Mouse (Mus musculus) MEL (cell line): Measurements from ENCODE around the gene Gls.

Experiments used
- CTCF ChIP-seq, 3 experiments: IDR thresholded peaks in 2 of 3; conservative IDR thresholded peaks in 1 of 3; 2 replicates each; pipeline ENCODE4 v1.5.1; 2011 to 2012; ENCODE audit warnings: low read length in 3 of 3, low read depth in 2 of 3, mild to moderate bottlenecking in 2 of 3, improper control_type of control experiment in 1 of 3, inconsistent platforms in 1 of 3, mixed read lengths in 1 of 3, moderate library complexity in 1 of 3; ENCODE audit not compliant: control insufficient read depth in 1 of 3, insufficient read depth in 1 of 3, poor library complexity in 1 of 3, severe bottlenecking in 1 of 3
- E2F4 ChIP-seq: IDR thresholded peaks from 2 replicates; pipeline ENCODE4 v1.6.1; 2011; ENCODE audit warnings: low read depth, low read length, improper control_type of control experiment, borderline replicate concordance
- EP300 ChIP-seq, 2 experiments: IDR thresholded peaks; 2 replicates each; pipeline ENCODE4 v1.6.1; 2011; ENCODE audit warnings: improper control_type of control experiment in 2 of 2, low read length in 2 of 2, low read depth in 1 of 2, mild to moderate bottlenecking in 1 of 2
- HCFC1 ChIP-seq: IDR thresholded peaks from 2 replicates; pipeline ENCODE4 v1.6.1; 2012; ENCODE audit warnings: low read depth, mild to moderate bottlenecking, inconsistent platforms, low read length, improper control_type of control experiment, moderate library complexity
- JUND ChIP-seq: IDR thresholded peaks from 2 replicates; pipeline ENCODE4 v1.6.1; 2011; ENCODE audit warnings: low read depth, mild to moderate bottlenecking, improper control_type of control experiment, low read length
- MAX ChIP-seq: IDR thresholded peaks from 2 replicates; pipeline ENCODE4 v1.6.1; 2011; ENCODE audit warnings: low read length, improper control_type of control experiment
- MEF2A ChIP-seq: IDR thresholded peaks from 2 replicates; pipeline ENCODE4 v1.6.1; 2014; ENCODE audit warnings: low read depth, mild to moderate bottlenecking, inconsistent platforms, low read length, improper control_type of control experiment; ENCODE audit not compliant: poor library complexity, insufficient replicate concordance, severe bottlenecking; ENCODE audit errors: extremely low read depth
- MYB ChIP-seq: IDR thresholded peaks from 2 replicates; pipeline ENCODE4 v1.6.1; 2011; ENCODE audit warnings: mild to moderate bottlenecking, low read depth, low read length, improper control_type of control experiment
- POLR2A ChIP-seq, 2 experiments: IDR thresholded peaks; 2 replicates each; pipeline ENCODE4 v1.6.1; 2011 to 2012; ENCODE audit warnings: low read length in 2 of 2, mild to moderate bottlenecking in 2 of 2, control low read depth in 1 of 2, improper control_type of control experiment in 1 of 2, low read depth in 1 of 2, moderate library complexity in 1 of 2; ENCODE audit not compliant: control insufficient read depth in 1 of 2, insufficient read depth in 1 of 2, poor library complexity in 1 of 2
- POLR2AphosphoS2 ChIP-seq: IDR thresholded peaks from 2 replicates; pipeline ENCODE4 v1.6.1; 2011; ENCODE audit warnings: low read length, improper control_type of control experiment
- POLR2AphosphoS5 ChIP-seq: IDR thresholded peaks from 2 replicates; pipeline ENCODE4 v1.6.1; 2012; ENCODE audit warnings: low read depth, borderline replicate concordance, mild to moderate bottlenecking, inconsistent platforms, low read length, moderate library complexity, mixed read lengths
- ZC3H11A ChIP-seq: IDR thresholded peaks from 2 replicates; pipeline ENCODE4 v1.6.1; 2012; ENCODE audit warnings: low read depth, mild to moderate bottlenecking, inconsistent platforms, low read length, improper control_type of control experiment

DNA sequence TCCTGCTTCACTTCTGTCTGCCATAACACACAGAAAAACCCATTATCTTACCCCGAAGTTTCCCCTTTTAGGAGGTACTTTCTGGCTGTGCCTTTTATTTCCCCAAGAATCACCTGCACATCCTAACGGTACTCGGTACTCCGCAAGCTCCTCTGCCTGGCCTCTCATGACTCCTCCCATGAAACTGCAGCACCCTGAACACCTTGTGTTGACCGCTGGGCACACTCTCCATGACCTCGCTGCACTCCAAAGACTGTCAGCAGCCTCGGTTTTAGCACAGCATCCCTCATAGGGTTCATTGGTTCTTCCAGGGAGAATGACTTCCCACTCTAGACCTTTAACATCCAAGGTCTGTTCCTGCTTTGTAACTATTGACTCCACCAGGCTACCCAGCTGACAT is 62.3 kb downstream of the Gls start:
- no peak for TF ChIP-seq CTCF (IDR thresholded peaks at IDR 0.05 in 2 of 3, conservative IDR thresholded peaks at IDR 0.05 in 1 of 3; ENCODE audit: control insufficient read depth in 1 of 3, insufficient read depth in 1 of 3, low read depth in 2 of 3, low read length in 3 of 3, poor library complexity in 1 of 3, severe bottlenecking in 1 of 3)
- TF ChIP-seq EP300 (IDR thresholded peaks at IDR 0.05; ENCODE audit: low read depth in 1 of 2, low read length in 2 of 2), result no peak
- TF ChIP-seq POLR2AphosphoS2, result no peak
- TF ChIP-seq HCFC1, result no peak
- TF ChIP-seq MYB, result no peak
- no peak for TF ChIP-seq POLR2A (IDR thresholded peaks at IDR 0.05; ENCODE audit: control insufficient read depth in 1 of 2, insufficient read depth in 1 of 2, low read depth in 1 of 2, low read length in 2 of 2, poor library complexity in 1 of 2)
- TF ChIP-seq E2F4, result no peak
- no peak for TF ChIP-seq MAX
- no peak for TF ChIP-seq JUND
- no peak for TF ChIP-seq POLR2AphosphoS5
- TF ChIP-seq MEF2A, result no peak
- no peak for TF ChIP-seq ZC3H11A
